Mouse (Mus musculus): ENCODE measurements at regions not wholly inside any gene's neighbourhood (a gene's known extent, or its start where the extent isn't known, plus 50 kb on each side); places are given as distances from the start of the nearest gene placed in this dataset.
A peak's percentile ranks its signal among the peaks of the same experiment; 100 is the strongest.

GRCm38 (mm10) chr2:159138603-159139002, 344.0 kb downstream of the Dhx35 start:
- no peak for DNase-seq (ENCODE audit: low spot score in 2 of 2)

DNA sequence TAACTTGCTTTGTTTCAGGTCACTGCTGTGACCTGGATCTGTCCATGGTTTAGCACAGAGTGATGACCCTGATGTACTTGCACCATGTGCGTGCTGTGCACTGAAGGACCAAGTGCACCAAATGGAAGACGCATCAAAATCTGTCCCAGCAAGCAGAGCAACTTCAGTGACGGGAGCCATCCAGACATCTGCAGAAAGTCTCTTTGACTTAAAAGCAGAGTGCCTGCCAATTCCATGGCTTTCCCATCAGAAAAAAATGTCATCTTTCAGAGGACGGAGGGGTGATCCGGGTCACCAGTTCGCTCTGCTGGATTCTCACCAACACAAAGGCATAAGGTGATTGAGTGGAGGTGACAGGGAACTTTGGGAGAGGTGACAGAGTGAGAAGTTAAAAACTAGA, 351.4 kb downstream of the Dhx35 start:
- DNase-seq (ENCODE audit: low spot score in 2 of 2) = no peak

DNA sequence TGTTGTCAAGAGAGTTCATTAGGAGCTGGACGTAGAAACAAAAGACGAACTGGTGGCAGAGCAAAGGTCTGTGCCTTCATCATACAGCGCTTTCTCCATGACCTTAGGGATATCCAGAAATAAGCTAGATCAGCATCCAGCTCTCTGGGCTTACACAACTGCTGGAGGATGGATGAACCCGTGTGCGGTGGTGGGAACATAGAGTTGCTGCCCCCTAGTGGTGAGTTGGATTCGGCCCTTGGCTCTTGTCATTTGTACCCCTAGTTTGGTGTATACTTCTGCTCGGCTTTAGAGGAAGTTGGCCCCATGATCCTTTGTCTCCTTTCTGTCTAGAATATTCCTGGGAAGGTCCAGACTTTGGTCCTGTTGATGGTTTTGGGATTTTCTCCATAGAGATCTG, 369.4 kb downstream of the Dhx35 start:
- DNase-seq (ENCODE audit: low spot score in 2 of 2) = peak; percentile 19 to 79

DNA sequence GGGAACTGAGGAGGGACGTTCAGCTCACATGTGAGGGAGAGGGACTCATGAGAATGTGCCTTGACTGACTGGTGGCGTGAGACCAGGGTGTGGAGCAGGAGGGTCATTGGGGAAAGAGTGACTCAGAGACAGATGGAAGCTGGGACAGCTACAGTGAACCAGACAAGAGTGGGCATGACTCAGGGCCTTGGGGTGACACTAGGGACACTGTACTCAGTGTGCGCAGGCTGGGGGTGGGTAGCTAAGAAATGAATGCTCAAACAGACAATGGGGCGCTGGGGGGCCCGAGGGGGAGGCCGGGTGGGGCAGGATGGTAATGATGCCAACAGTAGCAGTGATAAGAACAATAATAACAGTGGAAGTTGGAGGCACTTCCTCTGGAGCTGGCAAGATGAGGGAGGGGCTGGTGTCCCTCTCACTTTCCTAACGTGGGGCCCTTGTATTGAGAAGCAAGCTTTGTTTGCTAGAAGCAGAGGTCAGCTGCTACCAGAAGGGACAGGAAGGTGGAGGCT, 374.0 kb downstream of the Dhx35 start:
- DNase-seq (ENCODE audit: low spot score in 2 of 2) = no peak

DNA sequence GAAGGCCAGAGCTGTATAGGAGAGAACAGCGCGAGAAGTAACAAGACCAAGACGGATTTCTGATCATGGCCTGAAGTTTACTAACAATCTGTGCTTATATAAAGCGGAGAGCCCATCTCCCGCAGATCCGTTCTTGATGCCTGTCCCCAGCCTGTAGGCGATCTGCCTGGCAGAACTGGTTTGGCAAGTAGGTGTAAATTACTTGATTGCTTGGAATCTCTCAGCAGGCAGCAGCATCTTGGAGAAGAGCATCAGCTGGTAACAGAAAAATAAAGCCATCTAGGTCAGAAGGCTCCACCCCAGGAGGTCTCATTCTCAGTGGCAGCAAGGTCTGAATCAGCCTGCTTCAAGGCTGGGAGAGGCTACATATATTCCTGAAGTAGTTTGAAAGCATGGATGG, 401.5 kb downstream of the Dhx35 start:
- no peak for DNase-seq (ENCODE audit: low spot score in 2 of 2)

DNA sequence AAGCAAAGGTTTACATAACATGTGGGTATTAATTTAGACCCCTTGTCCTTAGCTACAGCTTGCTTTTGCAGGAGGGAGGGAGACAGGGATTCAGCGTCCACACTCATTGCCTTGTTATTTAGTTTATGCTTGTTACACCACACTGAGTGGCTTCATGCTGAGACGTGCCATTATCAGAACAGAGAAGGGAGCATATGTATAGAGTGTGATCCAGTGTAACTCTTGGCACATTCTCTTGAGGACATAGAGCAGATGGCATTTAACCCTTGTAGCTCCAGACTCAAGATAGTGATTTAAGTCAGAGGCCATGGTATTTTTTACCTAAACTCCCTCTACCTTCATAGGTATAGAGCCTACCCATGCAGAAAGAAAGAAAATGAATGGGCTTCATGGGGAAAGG, 437.7 kb downstream of the Dhx35 start:
- DNase-seq (ENCODE audit: low spot score in 2 of 2) = no peak

GRCm38 (mm10) chr2:159235000-159235399, 440.4 kb downstream of the Dhx35 start:
- peak; percentile 4 to 38 for DNase-seq (ENCODE audit: low spot score in 2 of 2)

DNA sequence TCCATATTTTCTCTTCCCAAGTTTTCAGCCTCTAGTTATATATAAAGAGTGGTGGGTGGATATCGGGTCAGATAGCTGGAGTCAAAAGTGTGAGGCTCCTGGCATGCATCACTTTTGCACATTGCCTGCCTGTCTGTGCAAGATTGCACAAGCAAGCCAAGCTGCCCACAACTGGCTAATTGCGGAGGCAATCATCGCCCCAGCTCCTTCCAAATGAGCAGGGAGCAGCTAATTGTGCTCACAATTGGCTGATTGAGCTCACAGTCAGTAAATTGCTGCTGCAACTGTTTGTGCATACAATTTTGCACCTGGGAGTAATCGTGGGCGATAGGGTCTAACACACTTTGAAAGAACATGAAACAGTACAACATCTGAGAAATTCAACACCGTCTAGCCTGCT, 455.5 kb downstream of the Dhx35 start:
- peak; percentile 13 to 38 for DNase-seq (ENCODE audit: low spot score in 2 of 2)

- no peak for DNase-seq (ENCODE audit: low spot score in 2 of 2)
Observed at GRCm38 (mm10) chr2:159250993-159251665, 456.5 kb downstream of the Dhx35 start.

- DNase-seq (ENCODE audit: low spot score in 2 of 2) = no peak
Observed at GRCm38 (mm10) chr2:159270221-159271080, 475.8 kb downstream of the Dhx35 start.

- no peak for DNase-seq (ENCODE audit: low spot score in 2 of 2)
Observed at GRCm38 (mm10) chr2:159278896-159279295, 484.3 kb downstream of the Dhx35 start.

- no peak for DNase-seq (ENCODE audit: low spot score in 2 of 2)
Observed at GRCm38 (mm10) chr2:159281558-159282320, 487.1 kb downstream of the Dhx35 start.

DNA sequence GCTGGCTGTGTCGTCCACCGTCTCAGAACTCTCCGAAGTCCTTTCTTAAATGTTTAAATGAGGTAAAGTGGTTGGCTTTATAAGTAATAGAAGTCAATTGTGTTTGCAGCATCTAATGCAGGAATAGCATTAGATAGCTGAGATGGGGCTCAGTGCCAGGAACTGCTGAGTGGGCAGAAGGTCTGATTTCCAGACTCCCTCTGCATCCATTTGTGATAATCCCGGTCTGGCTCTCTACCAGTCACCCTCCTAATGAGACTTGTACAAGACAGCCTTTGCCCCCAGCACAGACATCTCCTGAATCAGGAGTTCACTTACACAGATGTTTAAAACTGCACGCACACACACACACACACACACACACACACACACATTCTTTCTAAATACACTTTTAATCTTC, 489.5 kb downstream of the Dhx35 start:
- peak in 1 of 2 experiments; percentile 48 for DNase-seq (ENCODE audit: low spot score in 2 of 2)

DNA sequence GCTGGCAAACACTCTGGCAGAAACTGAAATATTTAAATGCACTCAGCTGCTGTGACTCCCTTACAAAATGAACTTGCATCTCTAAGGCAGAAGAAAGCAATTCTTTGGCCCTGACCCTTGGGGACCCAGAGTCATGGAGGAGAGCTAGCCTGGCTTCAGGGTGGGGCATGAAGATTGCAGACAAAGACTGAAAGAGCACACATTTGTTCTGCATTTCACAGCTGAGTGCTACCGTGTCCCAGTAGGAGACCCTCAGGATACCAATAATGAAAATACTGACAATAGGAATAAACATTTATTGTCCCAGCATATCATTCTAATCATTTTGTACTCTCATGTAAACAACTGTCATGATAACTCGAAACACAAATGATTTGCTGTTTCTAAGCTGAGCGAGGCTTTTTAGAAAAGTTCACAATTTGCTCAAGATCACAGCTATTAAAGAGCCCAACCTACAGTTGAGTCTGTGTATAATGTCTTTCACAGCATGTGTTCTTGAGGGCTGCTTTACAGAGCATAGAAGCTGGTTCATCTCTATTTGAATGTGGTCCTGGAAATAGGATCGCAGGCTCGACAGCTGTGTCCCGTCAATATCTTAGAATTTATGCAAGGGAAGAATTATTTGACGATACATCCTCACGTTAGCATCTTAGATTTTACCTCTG, 490.1 kb downstream of the Dhx35 start:
- DNase-seq (ENCODE audit: low spot score in 2 of 2) = no peak

DNA sequence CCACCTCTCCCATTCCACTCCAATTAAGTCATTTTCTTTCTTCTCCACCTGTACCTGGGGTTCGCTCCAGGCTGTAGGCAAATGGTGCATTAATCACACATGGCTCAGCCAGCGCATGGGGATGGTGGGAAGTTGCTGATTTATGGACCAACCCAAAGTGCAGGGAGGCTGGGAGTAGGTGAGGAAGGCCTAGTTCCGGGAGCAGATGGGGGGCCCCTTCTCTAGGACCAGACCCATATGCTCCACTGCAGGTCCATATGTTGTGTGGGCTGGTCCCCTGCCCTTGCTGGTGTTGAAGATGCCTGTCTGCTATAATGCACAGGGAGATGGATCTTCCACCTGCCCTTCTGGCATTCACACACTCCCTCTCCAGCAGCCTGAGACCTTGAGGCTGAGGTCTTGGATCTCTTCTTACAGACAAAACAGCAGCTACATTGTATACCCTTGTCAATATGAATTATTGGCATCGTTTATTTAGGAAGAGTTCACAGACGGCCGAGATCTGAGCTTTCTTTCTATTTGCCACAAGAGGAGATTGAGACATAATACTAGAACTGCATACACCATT, 493.5 kb downstream of the Dhx35 start:
- no peak for DNase-seq (ENCODE audit: low spot score in 2 of 2)

GRCm38 (mm10) chr2:159290081-159290480, 495.5 kb downstream of the Dhx35 start:
- no peak for DNase-seq (ENCODE audit: low spot score in 2 of 2)

DNA sequence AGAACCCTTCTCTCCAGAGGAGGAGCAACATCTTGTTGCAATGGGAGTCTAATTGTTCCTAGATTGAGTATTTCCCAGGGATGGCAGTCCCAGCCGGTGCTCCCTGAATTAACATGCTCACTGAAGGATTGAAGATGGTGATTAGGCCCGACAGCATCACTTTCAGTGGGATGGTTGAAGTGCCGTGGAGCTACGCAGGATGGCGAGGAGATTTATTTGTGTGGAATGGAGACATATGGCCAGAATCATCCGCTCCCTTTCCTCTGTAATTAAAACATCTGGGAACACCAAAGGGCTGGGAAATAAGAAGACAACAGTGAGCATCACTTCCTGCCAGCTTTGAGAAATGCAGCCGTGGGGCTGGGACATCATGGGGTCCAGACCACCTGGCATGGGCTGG, 512.4 kb downstream of the Dhx35 start:
- no peak for DNase-seq (ENCODE audit: low spot score in 2 of 2)

DNA sequence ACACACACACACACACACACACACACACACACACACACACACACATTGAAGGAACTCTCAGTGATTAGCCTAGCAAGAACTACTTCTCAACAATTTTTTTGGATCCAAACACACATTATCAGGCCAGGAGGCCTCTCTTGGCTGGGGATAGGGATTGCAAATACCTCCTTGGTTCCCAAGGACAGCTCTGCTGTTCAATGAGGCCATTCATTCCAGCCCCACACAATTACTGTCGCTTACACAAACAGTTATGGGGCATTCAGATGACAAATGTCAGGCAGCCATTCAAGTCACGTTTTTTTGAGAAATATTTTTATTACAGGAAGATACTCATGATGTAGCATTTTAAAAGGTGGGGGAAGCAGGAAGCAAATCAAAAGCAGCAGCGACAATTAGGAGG, 540.1 kb downstream of the Dhx35 start:
- no peak for DNase-seq (ENCODE audit: low spot score in 2 of 2)

DNA sequence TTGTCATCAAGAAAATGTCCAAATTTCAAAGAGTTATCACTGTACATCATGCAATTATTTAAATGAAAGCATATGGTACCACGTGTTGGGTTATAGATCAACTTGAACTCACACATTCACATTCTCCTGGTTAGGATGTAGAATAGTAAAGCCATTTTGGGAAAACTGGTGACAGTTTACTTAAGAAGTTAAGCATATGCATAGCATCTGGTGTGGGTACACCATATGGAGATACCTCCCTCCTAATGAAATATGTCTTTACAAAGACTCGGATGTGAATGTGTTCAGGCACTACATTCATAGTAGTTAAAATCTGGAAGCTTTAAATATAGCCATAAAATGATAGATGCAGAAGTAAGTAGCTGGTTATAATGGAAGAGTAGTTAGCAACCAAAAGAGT, 542.0 kb downstream of the Dhx35 start:
- DNase-seq (ENCODE audit: low spot score in 2 of 2) = peak in 1 of 2 experiments; percentile 47

- DNase-seq (ENCODE audit: low spot score in 2 of 2) = peak in 1 of 2 experiments; percentile 5
Observed at GRCm38 (mm10) chr2:159343624-159344560, 549.3 kb downstream of the Dhx35 start.
